Mouse (Mus musculus) lung, embryonic 14.5 days (tissue): ENCODE results near the gene Sec14l5. TPM values are rescaled to one million over a fixed set of nuclear protein-coding genes. Genes with fewer than 3 reads are reported as not detected.
A peak's percentile ranks its signal among the peaks of the same experiment; 100 is the strongest.

Experiments used
- ATAC-seq: fragments of 200-750 bp; cut with Nextera tagmentation; 2 replicates; pipeline ENCODE4 v1.8.0; 2017; ENCODE audit warnings: mild to moderate bottlenecking, moderate TSS enrichment, moderate library complexity; ENCODE audit not compliant: insufficient read depth
- DNase-seq: peaks from one replicate; pipeline ENCODE4 v3.0.0-alpha.2; 2015
- H3K27ac ChIP-seq: fragments of 300-500 bp; sonication (generic); 2 replicates; pipeline ENCODE4 v1.5.1; 2014; ENCODE audit warnings: low read depth, mild to moderate bottlenecking, moderate library complexity
- H3K27me3 ChIP-seq: fragments of 300-500 bp; sonication (generic); 2 replicates; pipeline ENCODE4 v1.6.1; 2014; ENCODE audit warnings: low read length, control low read depth; ENCODE audit not compliant: insufficient read depth
- H3K36me3 ChIP-seq: fragments of 300-500 bp; sonication (generic); 2 replicates; pipeline ENCODE4 v1.6.1; 2014; ENCODE audit warnings: control low read depth; ENCODE audit not compliant: insufficient read depth
- H3K4me1 ChIP-seq: fragments of 300-500 bp; sonication (generic); 2 replicates; pipeline ENCODE4 v1.6.1; 2014; ENCODE audit warnings: antibody characterized with exemption, control low read depth; ENCODE audit not compliant: insufficient read depth
- H3K4me2 ChIP-seq: fragments of 300-500 bp; sonication (generic); 2 replicates; pipeline ENCODE4 v1.6.1; 2014; ENCODE audit warnings: mild to moderate bottlenecking
- H3K4me3 ChIP-seq: fragments of 300-500 bp; sonication (generic); 2 replicates; pipeline ENCODE4 v1.5.1; 2014; ENCODE audit warnings: low read depth, low read length
- H3K9ac ChIP-seq: fragments of 300-500 bp; sonication (generic); 2 replicates; pipeline ENCODE4 v1.6.1; 2014
- H3K9me3 ChIP-seq: fragments of 300-500 bp; sonication (generic); 2 replicates; pipeline ENCODE4 v1.6.1; 2016; ENCODE audit warnings: low read depth, low read length, control low read depth
- CTCF ChIP-seq: IDR thresholded peaks from 2 replicates; pipeline ENCODE4 v1.5.1; 2016; ENCODE audit warnings: antibody characterized with exemption, low read depth
- WGBS: fragments of 180-500 bp; shearing (Covaris S2); extraction: QIAGEN DNeasy Blood & Tissue Kit; methylation state at CpG from one replicate; pipeline ENCODE4 v1.1.7; 2014; 5-methylcytosine and 5-hydroxymethylcytosine counted together
- polyA plus RNA-seq: library from polyadenylated mRNA; unstranded; fragments of >200 nt; fragmentation: Nextera tagmentation; extraction: Ambion mirVana; gene quantifications from 2 replicates; pipeline ENCODE4 v1.2.1, GENCODE M21; 2014

Sec14l5 gene
- polyA plus RNA-seq: 0.49 and 0.86 TPM in 2 replicates

- H3K27me3 ChIP-seq: peaks cover 10% of the 10 kb centered on the region
- H3K9ac ChIP-seq: no peak within 1 kb of the TSS
- no peaks in the 10 kb centered on the region for H3K36me3 ChIP-seq
- DNase-seq (no peak), ATAC-seq (no peak)
- peak within 1 kb of the TSS; percentile 27 for H3K4me3 ChIP-seq
- H3K9me3 ChIP-seq: no peaks in the 10 kb centered on the region
- 15% methylated on average over 13 of the region's 13 CpGs for WGBS
- H3K4me2 ChIP-seq: peak within 1 kb of the TSS; percentile 62
- H3K27ac ChIP-seq: no peak within 1 kb of the TSS
- TF ChIP-seq CTCF: no peak
- H3K4me1 ChIP-seq: no peaks in the 10 kb centered on the region
Observed at GRCm38 (mm10) chr16:5147037-5147385, at the start of gene Sec14l5. Gene Sec14l5, plus strand, starts transcription at chr16:5147109.

- no peaks in the 10 kb centered on the region for H3K4me1 ChIP-seq
- 61% methylated on average over 6 of the region's 6 CpGs for WGBS
- no peak for TF ChIP-seq CTCF
- ATAC-seq (no peak), DNase-seq (no peak)
- no peaks in the 10 kb centered on the region for H3K36me3 ChIP-seq
- H3K4me2 ChIP-seq: no peak overlapping the region
- no peaks in the 10 kb centered on the region for H3K9me3 ChIP-seq
- no peaks in the 10 kb centered on the region for H3K27me3 ChIP-seq
- H3K27ac ChIP-seq: no peak overlapping the region
- H3K4me3 ChIP-seq: no peak overlapping the region
- H3K9ac ChIP-seq: no peak overlapping the region
Observed at GRCm38 (mm10) chr16:5101000-5101399, 45.9 kb upstream of the Sec14l5 start.

- no peaks in the 10 kb centered on the region for H3K36me3 ChIP-seq
- no peak for TF ChIP-seq CTCF
- no peak overlapping the region for H3K9ac ChIP-seq
- ATAC-seq (no peak), DNase-seq (no peak)
- H3K27ac ChIP-seq: no peak overlapping the region
- no peak overlapping the region for H3K4me2 ChIP-seq
- H3K27me3 ChIP-seq: no peaks in the 10 kb centered on the region
- WGBS: 61% methylated on average over 7 of the region's 7 CpGs
- no peaks in the 10 kb centered on the region for H3K4me1 ChIP-seq
- no peak overlapping the region for H3K4me3 ChIP-seq
- no peaks in the 10 kb centered on the region for H3K9me3 ChIP-seq
Observed at GRCm38 (mm10) chr16:5109877-5110276, 37.0 kb upstream of the Sec14l5 start.

- H3K9me3 ChIP-seq: no peaks in the 10 kb centered on the region
- DNase-seq: no peak
- ATAC-seq: no peak
- no peak overlapping the region for H3K9ac ChIP-seq
- H3K4me2 ChIP-seq: no peak overlapping the region
- no peaks in the 10 kb centered on the region for H3K36me3 ChIP-seq
- H3K27me3 ChIP-seq: no peaks in the 10 kb centered on the region
- H3K4me3 ChIP-seq: no peak overlapping the region
- H3K27ac ChIP-seq: no peak overlapping the region
- no peak for TF ChIP-seq CTCF
- H3K4me1 ChIP-seq: no peaks in the 10 kb centered on the region
- 82% methylated on average over 3 of the region's 3 CpGs for WGBS
Observed at GRCm38 (mm10) chr16:5111021-5111420, 35.9 kb upstream of the Sec14l5 start.

- Histone ChIP-seq H3K4me2 (no peak overlapping the region), H3K4me3 (no peak overlapping the region), H3K9me3 (no peaks in the 10 kb centered on the region), H3K4me1 (no peaks in the 10 kb centered on the region), H3K27me3 (no peaks in the 10 kb centered on the region), H3K27ac (no peak overlapping the region), H3K36me3 (no peaks in the 10 kb centered on the region), H3K9ac (no peak overlapping the region)
- 37% methylated on average over 4 of the region's 4 CpGs for WGBS
- ATAC-seq (no peak), DNase-seq (no peak)
- TF ChIP-seq CTCF: no peak
Observed at GRCm38 (mm10) chr16:5113002-5113550, 33.8 kb upstream of the Sec14l5 start.

- 48% methylated on average over 2 of the region's 2 CpGs for WGBS
- TF ChIP-seq CTCF: no peak
- no peaks in the 10 kb centered on the region for H3K36me3 ChIP-seq
- H3K9ac ChIP-seq: no peak overlapping the region
- H3K27ac ChIP-seq: no peak overlapping the region
- H3K4me3 ChIP-seq: no peak overlapping the region
- no peaks in the 10 kb centered on the region for H3K9me3 ChIP-seq
- no peak overlapping the region for H3K4me2 ChIP-seq
- ATAC-seq (no peak), DNase-seq (no peak)
- H3K27me3 ChIP-seq: no peaks in the 10 kb centered on the region
- H3K4me1 ChIP-seq: no peaks in the 10 kb centered on the region
Observed at GRCm38 (mm10) chr16:5113582-5113981, 33.3 kb upstream of the Sec14l5 start.

- Histone ChIP-seq H3K36me3 (no peaks in the 10 kb centered on the region), H3K27me3 (no peaks in the 10 kb centered on the region), H3K27ac (no peak overlapping the region), H3K9ac (no peak overlapping the region), H3K4me2 (no peak overlapping the region), H3K9me3 (no peaks in the 10 kb centered on the region), H3K4me1 (no peaks in the 10 kb centered on the region), H3K4me3 (no peak overlapping the region)
- WGBS: 64% methylated on average over 4 of the region's 4 CpGs
- ATAC-seq: no peak
- DNase-seq: no peak
- no peak for TF ChIP-seq CTCF
Observed at GRCm38 (mm10) chr16:5119385-5119784, 27.5 kb upstream of the Sec14l5 start.

GRCm38 (mm10) chr16:5119845-5120244 lies 27.1 kb upstream of the Sec14l5 start:
- WGBS: 72% methylated on average over 4 of the region's 4 CpGs
- Histone ChIP-seq H3K27ac (no peak overlapping the region), H3K4me1 (no peaks in the 10 kb centered on the region), H3K27me3 (no peaks in the 10 kb centered on the region), H3K4me3 (no peak overlapping the region), H3K9me3 (no peaks in the 10 kb centered on the region), H3K4me2 (no peak overlapping the region), H3K9ac (no peak overlapping the region), H3K36me3 (no peaks in the 10 kb centered on the region)
- no peak for ATAC-seq
- DNase-seq: no peak
- no peak for TF ChIP-seq CTCF
